Mouse (Mus musculus) kidney, postnatal 14 days (tissue): ENCODE measurements around the gene Elfn2.

Experiments
- DNase-seq: peaks from one replicate; pipeline ENCODE4 v3.0.0; 2022; ENCODE audit warnings: mixed read lengths

Elfn2 gene

DNA sequence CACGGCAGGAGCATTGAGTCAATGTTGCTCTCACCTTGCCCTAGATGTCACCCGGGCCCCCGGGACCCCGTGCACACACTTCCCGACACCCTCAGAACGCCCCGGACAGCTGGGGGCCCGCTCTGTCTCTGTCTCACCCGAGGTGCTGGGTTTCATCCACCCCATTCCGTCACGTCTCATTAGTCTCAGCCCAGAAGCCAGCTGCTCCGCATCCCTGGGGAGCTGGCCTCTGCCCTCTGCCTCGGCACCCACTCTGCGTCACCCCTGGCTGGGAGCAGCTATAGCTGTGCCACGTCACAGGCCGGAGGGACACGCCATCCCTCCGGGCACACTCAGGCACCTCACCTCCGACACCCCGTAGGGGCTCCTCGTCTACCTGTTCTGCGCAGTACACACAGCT is 38.3 kb downstream of the Elfn2 start:
- DNase-seq, result no peak

DNA sequence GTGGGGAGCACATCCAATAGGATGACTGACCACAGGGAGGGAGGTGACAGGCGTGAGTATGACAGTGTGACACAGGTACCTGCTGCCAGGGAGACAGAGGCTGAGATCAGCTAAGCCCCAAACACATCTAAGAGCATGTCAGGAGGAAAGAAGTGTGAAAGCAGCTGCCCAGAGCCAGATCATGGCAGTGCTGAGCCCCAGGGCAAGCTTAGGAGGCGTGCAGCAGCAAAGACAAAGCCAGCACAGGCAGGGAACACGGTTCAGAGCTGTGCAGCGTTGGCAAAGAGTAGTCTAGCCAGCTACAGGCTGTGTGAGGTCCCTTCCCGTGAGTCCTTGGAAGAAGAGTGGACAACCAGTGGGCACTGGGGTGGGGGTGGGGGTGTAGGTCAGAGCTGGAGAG is 40.9 kb downstream of the Elfn2 start:
- DNase-seq, result no peak

DNA sequence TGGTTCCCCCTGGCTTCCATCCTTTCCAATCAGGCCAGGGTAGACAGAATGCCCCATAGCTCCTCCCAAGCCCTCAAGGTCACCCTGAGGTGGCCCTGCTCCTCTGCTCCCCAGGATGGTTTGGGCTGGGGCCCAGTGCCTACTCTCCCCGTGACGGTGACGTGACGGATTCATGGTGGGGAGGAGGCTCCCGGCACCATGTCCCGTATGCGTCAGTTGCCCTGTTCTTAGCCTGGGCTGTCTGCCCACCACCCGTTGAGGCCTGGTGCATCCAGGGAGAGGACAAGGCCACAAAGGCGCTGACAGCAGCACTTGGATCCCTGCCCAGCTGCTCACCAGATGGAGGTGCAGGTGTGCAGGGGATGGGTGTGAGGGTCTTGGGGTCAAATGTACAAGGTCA is 41.6 kb downstream of the Elfn2 start:
- no peak for DNase-seq

DNA sequence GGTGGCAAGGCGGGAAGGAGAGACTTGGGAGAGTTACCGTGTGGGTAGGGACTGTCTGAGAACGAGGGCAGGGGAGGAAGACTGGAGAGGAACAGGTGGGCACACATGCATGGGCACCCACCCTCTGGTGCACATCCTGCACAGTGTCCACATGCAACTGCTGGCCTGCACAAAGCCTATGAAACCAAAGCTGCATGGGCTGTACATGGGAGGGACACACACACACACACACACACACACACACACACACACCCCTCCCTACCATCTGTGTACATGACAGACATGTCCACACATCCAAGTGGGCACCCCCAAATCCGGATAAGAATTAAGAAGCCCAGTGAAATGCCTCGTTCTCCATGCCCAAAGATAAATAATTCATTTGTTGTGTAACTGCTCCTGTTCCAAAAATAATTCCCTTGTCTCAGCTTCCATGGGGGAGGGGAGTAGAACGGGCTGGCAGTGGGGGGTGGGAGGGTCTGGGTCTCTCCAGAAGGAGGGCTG is 43.6 kb downstream of the Elfn2 start:
- DNase-seq, result no peak

DNA sequence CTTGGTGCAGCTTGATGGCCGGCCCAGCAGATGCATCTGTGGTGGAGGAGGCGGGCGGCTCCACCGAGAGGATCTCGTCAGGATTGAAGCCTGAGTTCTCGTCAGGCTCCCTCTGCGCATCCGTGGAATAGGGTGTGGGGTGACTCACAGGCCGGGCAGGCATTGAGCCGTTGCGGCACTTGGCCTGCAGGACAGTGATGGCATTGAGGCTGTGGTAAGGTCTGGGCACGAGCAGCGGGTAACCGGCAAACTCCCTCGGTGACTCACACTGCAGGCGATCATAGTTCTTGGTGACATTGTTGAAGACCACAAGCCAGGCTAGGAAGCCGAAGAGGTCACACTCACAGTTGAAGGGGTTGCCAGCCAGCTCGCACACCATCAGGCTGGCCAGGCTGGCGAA is 45.1 kb downstream of the Elfn2 start:
- DNase-seq, result no peak

DNA sequence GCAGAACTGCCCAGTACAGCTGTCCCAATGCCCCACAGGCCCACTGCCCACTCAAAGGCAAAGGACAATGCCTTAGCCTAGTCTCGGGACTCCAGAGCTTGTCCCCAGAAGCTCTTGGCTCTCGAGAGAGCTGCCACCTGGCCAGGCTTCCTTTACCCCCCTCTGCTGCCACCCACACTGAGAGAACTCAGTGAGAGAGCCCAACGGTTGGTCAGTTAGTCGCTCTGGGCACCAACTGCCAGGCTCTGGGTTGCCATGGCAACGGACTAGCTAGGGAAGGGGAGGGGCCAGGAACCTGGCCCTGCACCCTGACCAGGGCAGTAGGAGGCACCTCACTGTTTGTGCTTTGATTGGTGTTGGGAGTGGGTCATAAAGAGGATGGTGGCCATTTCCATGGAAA is 48.2 kb downstream of the Elfn2 start:
- DNase-seq, result peak; percentile 37

DNA sequence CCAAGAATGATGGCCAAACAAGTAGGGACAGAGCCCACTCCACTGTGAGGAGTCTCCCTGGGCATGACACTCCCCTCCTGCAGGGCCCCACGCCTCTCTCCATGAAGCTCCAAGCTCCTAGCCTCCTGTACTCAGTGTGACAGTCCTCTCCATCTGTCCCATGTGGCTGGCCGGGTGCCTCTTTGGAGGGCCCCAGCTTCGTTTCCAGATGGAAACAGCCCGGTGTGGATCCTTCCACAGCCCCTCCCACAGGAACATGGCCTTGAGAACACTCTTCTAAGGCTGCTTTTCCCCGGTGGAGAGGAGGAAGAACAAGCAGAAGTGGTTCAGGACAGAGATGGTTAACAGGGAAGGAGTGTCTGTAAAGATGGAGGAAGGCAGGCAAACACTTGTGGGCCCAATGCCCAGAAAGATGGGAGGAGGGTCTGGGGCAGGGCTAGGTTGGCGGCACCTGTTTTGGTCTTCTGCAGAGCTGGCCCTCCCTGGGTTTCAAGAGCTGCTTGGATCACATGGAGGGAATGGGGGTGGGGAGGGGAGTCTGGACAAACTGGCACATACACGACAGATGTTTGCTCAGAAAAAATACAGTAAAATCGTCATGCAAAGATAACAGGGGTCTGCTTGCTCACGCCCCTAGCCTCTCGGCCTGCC is 49.2 kb downstream of the Elfn2 start:
- no peak for DNase-seq

DNA sequence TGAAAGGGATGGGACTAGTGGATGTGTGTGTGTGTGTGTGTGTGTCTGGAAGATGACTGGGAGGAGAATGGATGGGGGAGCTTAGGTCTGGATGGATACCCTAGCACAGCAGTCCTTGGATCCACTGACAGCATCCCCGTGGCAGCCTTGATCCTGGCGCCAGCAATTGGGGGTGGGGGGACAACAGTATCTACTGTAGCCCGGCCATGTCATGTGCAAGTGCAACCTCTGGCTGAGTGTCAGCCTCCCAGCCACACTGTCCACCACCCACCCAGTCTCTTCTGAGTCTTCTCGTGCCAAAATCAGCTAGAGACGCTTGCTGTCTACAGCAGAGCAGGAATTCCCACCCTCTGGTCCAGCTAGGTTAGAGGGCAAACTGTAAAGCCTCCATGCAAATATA is 54.3 kb downstream of the Elfn2 start:
- DNase-seq, result no peak

DNA sequence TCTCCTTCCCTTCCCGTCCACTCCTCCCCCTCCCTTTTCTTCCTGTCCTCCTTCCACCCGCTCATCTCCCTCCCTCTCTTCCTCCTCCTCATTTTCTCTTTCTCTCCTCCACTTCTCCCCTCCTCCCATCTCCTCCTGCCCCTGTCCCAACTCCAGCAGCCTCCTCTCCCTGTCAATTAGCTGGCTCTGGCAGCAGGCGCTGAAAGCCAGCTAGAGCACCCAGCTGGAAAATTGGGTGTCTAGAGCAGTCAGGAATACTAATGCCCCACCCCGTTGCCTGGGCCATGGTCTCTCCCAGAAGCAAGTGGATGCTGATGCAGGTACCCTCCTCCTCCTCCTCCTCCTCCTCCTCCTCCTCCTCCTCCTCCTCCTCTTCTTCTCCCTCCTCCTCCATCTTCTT is 67.4 kb downstream of the Elfn2 start:
- no peak for DNase-seq

DNA sequence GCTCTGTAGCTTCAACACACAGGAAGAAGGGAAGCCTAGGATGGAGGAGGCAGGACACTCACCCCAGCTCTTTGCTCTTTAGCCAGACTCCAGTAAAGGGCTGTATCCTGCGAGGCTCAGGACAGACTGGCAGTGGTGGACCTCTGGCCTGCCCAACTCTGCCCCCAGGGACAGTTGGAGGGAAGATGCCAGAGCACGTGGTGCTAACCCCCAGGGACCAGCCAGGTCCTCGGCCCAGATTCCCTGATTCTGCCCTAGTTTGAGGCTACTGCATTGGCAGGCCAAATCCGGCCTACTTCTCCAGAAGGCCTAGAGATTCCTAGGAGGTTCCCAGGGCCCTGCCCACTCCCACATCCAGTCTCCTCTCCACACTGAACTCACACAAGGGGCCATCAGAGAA is 70.8 kb downstream of the Elfn2 start:
- DNase-seq, result no peak

DNA sequence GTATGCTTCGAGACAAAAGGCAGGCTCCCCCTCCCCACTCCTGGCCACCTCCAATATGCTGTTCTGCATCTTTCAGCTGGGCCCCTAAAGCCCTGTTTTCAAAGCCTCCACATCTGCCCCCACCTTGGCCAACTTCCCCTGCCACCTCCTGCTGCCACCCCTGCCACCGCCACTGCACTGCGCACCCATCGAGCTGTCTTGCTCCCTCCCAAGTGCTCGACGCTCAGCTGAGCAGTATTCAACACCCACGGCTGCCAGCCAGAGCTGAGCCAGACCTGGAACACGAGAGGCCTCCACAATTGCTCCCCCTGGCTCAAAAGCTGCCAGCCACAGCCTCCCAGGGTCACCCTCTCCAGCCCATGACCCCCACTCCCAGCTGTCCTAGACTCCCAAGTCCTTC is 74.0 kb downstream of the Elfn2 start:
- no peak for DNase-seq

DNA sequence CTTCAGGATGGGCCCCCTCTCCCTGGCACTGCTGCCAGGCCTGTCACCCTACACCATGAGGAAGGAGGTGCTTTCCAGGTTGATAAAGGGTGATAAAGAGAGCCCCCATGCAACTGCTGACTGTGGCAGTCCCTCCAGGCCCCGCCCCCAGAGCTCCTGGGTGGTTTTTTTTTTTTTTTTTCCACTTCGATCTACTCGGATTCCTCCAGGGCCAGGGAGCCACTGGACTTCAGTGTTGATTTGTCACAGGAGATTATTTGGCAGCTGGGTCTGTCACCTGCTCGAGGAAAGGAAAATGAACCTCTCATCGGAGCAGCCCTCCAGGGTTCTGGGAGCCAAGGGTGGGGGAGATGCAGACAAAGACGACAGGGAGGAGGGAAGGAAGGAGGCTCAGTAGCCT is 74.9 kb downstream of the Elfn2 start:
- DNase-seq, result no peak

DNA sequence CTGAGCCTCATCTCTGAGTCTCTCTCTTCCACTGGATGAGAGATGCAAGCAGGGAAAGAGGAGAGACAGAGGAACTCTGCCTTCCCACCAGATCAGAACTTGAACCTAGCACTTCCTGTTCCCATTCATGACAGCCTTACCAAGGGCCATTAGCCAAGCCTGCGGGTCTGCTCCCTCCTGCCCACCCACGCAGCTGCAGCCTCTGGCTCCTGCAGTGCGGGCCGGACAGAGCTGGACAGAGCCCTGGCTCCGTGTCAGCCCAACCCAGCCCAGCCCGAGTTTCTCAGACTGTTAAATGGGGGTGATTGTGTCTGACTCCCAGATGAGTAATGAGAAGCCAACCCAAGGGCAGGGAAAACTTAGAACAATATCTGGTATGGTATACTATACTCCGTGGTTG is 83.3 kb downstream of the Elfn2 start:
- peak; percentile 24 for DNase-seq

DNA sequence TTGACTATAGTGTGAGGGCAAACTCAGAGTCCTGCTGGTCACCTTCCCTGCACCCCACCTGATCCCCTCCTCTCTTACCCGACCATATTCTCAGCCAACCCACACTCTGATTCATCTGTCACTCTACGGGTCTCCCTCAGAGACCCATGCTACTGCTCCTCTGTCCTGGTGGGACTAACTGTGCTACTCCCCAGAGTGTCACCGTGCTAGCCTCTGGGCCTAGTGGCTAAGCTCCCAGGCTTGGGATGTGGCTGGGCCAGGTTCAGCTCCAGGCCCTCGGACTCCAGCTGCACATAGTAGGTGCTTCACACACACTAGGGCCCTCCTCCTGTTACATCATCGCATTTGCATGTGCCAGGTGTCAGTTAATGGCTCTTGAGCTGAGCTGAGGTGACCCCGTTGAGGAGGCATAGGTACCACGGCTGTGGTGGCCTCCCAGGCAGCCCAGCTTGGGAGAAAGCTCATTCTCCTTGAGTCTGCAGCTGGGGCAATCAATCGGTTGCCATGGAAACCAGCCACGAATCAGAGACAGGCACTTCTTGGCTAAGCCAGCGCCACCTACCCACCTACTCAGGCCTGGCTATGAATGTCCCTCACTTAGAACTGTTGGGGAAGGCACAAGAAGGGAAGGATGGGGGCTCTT is 84.4 kb downstream of the Elfn2 start:
- no peak for DNase-seq

DNA sequence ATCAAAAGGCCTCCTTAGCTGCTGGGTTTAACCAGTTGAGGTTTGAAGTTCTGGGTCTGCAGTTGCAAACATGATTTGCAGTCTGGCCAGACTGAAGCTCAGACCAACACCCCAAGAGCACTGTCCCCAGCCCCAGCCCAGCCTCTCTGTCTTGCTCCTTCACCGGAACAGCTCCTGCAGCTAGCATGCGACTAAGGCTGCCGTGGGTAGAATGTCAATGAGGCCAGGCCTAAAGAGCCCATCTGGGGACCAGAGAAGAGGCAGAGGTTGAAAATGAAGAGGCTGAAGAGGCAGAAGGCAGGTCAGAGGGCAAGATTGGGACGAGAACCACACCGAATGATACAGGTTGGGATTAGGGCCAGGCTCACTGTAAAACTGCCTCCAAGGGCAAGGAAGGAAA is 85.2 kb downstream of the Elfn2 start:
- no peak for DNase-seq

DNA sequence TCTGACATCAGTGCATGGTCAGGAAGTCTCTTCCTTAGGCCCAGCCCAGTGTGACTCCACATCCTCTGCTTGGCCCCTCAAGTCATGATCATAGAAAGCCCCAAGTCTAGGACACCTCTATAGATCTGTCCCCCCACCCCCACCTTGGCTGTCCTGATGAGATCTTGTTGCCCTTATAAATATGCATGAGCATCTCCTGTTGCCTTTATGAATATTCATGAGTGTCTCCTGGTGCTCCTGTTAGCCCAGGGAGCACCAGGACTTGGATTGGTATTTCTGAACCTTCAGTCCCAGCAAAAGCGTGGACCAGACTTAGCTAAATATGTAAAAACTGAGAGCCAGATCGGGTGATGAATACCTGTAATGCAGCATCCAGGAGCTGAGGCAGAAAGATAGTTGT is 86.2 kb downstream of the Elfn2 start:
- no peak for DNase-seq

DNA sequence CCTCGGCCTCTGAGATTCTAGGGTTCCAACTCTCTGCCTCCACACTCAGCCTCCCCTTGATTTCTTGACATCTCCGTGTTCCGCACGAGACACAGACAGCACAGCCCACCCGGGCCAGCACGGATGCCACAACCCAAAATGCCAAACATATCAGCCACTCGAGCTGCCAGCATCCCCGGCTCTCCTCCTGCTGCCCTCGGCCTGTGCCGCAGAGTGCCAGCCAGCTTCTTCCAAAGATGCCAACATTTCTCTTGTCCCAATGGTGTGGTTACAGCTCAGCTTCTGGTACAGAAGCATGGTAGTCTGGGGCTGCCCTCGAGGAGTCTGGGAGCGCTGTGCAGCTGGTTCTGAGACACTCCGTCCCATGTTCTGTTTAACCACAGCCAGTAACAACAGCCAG is 92.3 kb downstream of the Elfn2 start:
- no peak for DNase-seq

DNA sequence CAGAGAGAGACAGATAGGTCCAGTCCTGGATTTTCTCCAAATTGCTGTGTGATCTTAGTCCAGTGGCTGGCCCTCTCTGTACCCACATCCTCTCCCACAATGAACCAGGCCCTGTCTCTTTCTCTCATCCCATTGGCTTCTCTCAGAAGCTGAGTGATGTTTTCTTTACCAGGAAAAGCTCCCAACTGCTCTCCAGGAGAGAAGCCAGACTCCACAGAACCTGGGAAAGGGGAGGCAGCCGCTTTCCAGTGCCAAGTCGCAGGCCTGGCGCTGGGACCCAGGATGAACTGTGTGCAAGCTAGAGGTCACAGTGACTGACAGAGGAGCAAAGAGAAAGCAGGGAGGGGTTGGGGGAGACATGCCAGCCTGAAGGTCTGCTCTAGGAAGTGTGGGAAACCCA is 93.6 kb downstream of the Elfn2 start:
- DNase-seq, result no peak

DNA sequence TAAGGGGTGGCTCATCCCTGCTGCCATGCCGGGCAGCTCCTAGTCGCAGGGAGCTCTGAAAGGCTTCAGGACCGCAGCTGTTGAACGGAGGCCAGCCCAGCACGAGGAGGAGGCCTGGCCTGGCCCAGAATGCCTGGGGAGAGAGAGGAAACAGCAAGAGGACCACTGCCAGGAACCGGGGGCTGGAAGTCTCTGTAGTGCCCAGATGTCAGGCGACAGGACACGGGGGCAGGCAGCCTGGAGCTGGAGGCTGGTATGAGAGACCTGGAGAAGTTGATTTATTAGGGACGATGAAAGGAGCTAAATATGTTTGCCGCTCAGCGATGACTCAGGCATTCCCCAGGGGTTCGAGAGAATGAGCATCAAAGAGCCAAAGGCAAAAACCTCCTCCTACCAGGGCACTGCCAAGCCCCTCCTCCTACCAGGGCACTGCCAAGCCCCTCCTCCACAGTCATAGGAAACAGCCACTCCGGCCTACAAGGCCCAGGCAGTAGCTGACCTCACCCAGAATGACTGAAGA is 94.1 kb downstream of the Elfn2 start:
- peak; percentile 88 for DNase-seq

DNA sequence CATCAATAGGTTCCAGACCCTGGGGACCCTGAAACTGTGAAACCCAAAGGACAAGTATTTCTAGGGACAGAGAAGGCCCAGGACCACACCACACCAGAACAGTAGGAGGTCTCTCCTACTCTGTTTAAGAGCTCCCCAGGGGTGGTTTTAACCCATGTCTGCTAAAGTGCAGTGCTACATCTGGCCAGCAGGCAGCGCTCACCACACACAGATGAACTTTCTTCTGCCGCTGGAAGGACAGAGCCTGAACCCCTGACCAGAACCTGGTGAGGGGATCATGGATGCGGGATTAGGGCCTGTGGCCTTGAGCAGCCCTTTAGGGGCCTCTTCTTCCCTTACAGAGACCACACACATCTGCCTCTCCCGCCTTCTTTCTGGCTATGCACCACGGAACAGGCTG is 95.1 kb downstream of the Elfn2 start:
- DNase-seq, result peak; percentile 77
